Mouse (Mus musculus): ENCODE results near the gene Nfatc4. TPM values are rescaled to one million over a fixed set of nuclear protein-coding genes. Genes with fewer than 3 reads are reported as not detected.
A peak's percentile ranks its signal among the peaks of the same experiment; 100 is the strongest.

Nfatc4 gene
- total and polyA plus RNA-seq, 2 experiments from 2014 or later: 6.8 to 21.9 TPM

DNA sequence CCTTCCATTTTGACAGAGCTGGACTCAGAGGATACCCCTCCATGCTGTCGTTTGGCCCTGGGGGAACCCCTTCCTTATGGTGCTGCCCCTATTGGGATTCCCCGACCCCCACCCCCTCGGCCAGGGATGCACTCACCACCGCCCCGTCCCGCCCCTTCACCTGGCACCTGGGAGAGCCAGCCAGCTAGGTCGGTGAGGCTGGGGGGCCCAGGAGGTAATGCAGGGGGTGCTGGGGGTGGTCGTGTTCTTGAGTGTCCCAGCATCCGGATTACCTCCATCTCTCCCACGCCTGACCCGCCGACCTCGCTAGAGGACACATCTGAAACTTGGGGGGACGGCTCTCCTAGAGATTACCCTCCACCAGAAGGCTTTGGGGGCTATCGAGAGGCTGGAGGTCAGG is 3.2 kb downstream of the Nfatc4 start:
- ATAC-seq (no peak), DNase-seq (ENCODE audit: low spot score) (no peak)
- peak overlapping the region; percentile 93 for H3K4me2 ChIP-seq (ENCODE audit: low read depth, low read length)

DNA sequence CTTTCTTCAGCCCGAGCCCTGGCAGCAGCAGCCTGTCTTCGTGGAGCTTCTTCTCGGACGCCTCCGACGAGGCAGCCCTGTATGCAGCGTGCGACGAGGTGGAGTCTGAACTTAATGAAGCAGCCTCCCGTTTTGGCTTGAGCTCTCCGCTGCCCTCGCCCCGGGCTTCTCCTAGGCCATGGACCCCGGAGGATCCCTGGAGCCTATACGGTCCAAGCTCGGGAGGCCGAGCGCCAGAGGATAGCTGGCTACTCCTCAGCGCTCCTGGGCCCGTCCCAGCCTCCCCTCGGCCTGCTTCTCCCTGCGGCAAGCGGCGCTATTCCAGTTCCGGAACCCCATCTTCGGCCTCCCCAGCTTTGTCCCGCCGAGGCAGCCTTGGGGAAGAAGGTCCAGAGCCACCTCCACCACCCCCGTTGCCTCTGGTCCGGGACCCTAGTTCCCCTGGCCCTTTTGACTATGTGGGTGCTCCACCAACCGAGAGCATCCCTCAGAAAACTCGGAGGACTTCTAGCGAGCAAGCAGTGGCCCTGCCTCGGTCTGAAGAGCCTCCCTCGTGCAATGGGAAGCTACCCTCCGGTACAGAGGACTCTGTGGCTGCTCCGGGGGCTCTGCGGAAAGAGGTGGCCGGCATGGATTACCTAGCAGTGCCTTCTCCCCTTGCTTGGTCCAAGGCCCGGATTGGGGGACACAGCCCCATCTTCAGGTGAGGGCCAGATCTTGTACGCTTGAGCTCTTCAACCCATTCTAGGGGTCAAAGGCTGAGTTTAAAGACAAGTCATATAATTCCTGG is 3.8 kb downstream of the Nfatc4 start:
- H3K27ac ChIP-seq: 0 out of 2 replicates have a peak overlapping the region, but pooled peaks have one; percentile 32
- H3K9ac ChIP-seq (replicated peaks; ENCODE audit: low read length): no peak overlapping the region; the same call in 1 of the 2 replicates
- H3K36me3 ChIP-seq (ENCODE audit: insufficient read depth, low read length): no peaks in the 10 kb centered on the region
- no peaks in the 10 kb centered on the region for H3K27me3 ChIP-seq (ENCODE audit: insufficient read depth, low read length)
- no peak for ATAC-seq
- peaks cover 11% of the 10 kb centered on the region for H3K4me1 ChIP-seq (ENCODE audit: insufficient read depth, low read length)
- WGBS: 17% methylated on average over 41 of the region's 41 CpGs
- peak overlapping the region; percentile 93 for H3K4me2 ChIP-seq (ENCODE audit: low read depth, low read length)
- TF ChIP-seq CTCF (IDR thresholded peaks at IDR 0.05; ENCODE audit: low read depth): no peak
- H3K4me3 ChIP-seq (ENCODE audit: low read length): peak overlapping the region; percentile 57
- H3K9me3 ChIP-seq (ENCODE audit: low read length): no peaks in the 10 kb centered on the region
- DNase-seq (ENCODE audit: low spot score): peak; percentile 14

More for the DNA sequence above, 3.2 kb downstream of the Nfatc4 start:
- Histone ChIP-seq H3K9ac (replicated peaks; ENCODE audit: low read length) (no peak overlapping the region; the same call in none of the 2 replicates), H3K4me3 (ENCODE audit: low read length) (peak overlapping the region; percentile 57), H3K27ac (peak overlapping the region; percentile 65; the same call in 1 of the 2 replicates), H3K9me3 (ENCODE audit: low read length) (no peaks in the 10 kb centered on the region), H3K36me3 (ENCODE audit: insufficient read depth, low read length) (no peaks in the 10 kb centered on the region), H3K4me1 (ENCODE audit: insufficient read depth, low read length) (peaks cover 11% of the 10 kb centered on the region), H3K27me3 (ENCODE audit: insufficient read depth, low read length) (no peaks in the 10 kb centered on the region)
- WGBS: 2% methylated on average over 15 of the region's 15 CpGs
- no peak for TF ChIP-seq CTCF (IDR thresholded peaks at IDR 0.05; ENCODE audit: low read depth)

DNA sequence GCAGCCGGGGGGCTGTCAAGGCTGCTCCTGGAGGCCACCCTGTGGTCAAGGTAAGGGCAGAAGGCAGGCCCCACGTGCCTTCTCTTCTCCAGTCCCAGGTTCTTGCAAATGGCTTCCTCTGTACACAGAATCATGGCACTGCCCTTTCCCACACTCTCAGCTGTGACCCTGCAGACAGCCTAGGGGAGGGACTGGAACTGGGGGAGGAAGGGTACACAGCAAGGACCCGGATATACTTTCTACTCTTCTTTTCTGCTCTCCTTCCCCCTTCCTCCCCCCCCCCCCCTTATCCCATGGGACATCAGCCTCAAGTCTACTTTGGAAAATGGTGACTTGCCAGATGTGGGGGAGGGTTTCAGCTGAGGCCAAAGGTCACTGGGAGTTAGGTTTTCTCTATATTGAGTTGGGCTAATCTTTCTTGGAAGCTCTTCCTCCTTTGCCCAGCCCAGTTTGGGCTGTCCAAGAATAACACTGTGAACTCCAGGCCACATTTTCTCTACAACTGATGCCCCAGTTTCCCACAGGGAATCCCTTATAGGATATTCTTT is 5.8 kb downstream of the Nfatc4 start:
- Histone ChIP-seq H3K4me3 (ENCODE audit: low read length) (no peak overlapping the region), H3K9ac (replicated peaks; ENCODE audit: low read length) (no peak overlapping the region), H3K4me1 (ENCODE audit: insufficient read depth, low read length) (peaks cover 11% of the 10 kb centered on the region), H3K27me3 (ENCODE audit: insufficient read depth, low read length) (no peaks in the 10 kb centered on the region), H3K36me3 (ENCODE audit: insufficient read depth, low read length) (no peaks in the 10 kb centered on the region), H3K27ac (no peak overlapping the region), H3K4me2 (ENCODE audit: low read depth, low read length) (no peak overlapping the region), H3K9me3 (ENCODE audit: low read length) (no peaks in the 10 kb centered on the region)
- no peak for TF ChIP-seq CTCF (IDR thresholded peaks at IDR 0.05; ENCODE audit: low read depth)
- DNase-seq (ENCODE audit: low spot score) (no peak), ATAC-seq (no peak)
- 51% methylated on average over 3 of the region's 3 CpGs for WGBS

DNA sequence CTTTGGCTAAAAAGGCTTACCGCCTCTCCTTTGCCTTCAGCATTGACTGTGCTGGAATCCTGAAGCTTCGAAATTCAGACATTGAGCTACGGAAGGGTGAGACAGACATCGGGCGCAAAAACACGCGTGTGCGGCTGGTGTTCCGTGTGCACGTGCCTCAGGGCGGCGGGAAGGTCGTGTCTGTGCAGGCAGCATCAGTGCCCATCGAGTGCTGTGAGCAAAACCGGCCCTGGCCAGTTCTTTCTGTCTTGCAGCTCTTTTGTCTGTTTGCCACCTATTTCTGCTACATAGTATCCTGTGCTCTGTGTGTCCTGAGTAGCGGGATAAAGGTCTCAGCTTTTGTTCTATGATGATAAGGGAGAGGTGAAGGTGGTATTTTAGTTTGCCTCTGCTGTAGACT is 6.9 kb downstream of the Nfatc4 start:
- ATAC-seq: no peak
- Histone ChIP-seq H3K36me3 (ENCODE audit: insufficient read depth, low read length) (no peaks in the 10 kb centered on the region), H3K27ac (no peak overlapping the region), H3K27me3 (ENCODE audit: insufficient read depth, low read length) (no peaks in the 10 kb centered on the region), H3K4me1 (ENCODE audit: insufficient read depth, low read length) (peaks cover 9% of the 10 kb centered on the region), H3K9me3 (ENCODE audit: low read length) (no peaks in the 10 kb centered on the region), H3K4me2 (ENCODE audit: low read depth, low read length) (no peak overlapping the region), H3K9ac (replicated peaks; ENCODE audit: low read length) (no peak overlapping the region), H3K4me3 (ENCODE audit: low read length) (no peak overlapping the region)
- WGBS: 95% methylated on average over 16 of the region's 16 CpGs
- no peak for DNase-seq (ENCODE audit: low spot score)
- TF ChIP-seq CTCF (IDR thresholded peaks at IDR 0.05; ENCODE audit: low read depth): no peak

DNA sequence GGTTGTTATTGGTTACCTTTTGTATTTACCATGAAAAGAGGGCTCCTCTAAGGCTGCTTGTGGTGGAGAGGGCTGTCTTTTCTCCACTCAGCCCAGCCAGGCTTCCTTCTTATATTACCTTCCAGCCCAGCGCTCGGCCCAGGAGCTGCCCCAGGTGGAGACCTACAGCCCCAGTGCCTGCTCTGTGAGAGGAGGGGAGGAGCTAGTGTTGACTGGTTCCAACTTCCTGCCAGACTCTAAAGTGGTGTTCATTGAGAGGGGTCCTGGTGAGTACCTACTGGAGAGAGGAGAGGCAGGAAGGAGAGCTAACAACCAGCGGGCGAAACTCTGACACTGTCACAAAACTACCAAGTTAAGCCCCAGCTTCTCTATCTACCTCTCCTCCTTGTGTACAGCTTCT is 7.4 kb downstream of the Nfatc4 start:
- no peak overlapping the region for H3K9ac ChIP-seq (replicated peaks; ENCODE audit: low read length)

DNA sequence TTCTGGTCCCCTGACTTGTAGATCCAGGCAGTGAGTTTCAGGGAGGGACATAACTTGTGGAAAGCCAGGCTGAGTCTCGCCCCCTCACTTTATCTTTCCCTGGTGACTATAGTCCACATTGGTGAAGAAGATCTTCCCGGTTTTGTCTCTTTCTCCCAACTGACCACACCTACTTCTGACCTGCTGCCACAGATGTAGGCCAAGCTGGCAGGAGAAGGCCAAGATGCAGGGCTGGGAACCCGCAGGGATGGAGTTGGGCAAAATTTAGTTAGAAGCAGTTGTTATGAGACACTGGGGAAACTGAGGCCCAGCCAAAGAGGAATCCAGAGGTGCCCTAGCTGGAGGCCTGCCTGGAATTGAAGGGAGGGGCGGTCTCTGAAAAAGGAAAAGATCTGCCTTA is 10.2 kb downstream of the Nfatc4 start:
- no peak overlapping the region for H3K9ac ChIP-seq (replicated peaks; ENCODE audit: low read length)
- WGBS: 86% methylated on average over 4 of the region's 4 CpGs
- no peaks in the 10 kb centered on the region for H3K27me3 ChIP-seq (ENCODE audit: insufficient read depth, low read length)
- H3K27ac ChIP-seq: no peak overlapping the region
- TF ChIP-seq CTCF (IDR thresholded peaks at IDR 0.05; ENCODE audit: low read depth): no peak
- no peaks in the 10 kb centered on the region for H3K36me3 ChIP-seq (ENCODE audit: insufficient read depth, low read length)
- no peak overlapping the region for H3K4me3 ChIP-seq (ENCODE audit: low read length)
- H3K4me2 ChIP-seq (ENCODE audit: low read depth, low read length): no peak overlapping the region
- ATAC-seq (no peak), DNase-seq (ENCODE audit: low spot score) (no peak)
- no peaks in the 10 kb centered on the region for H3K9me3 ChIP-seq (ENCODE audit: low read length)
- H3K4me1 ChIP-seq (ENCODE audit: insufficient read depth, low read length): no peaks in the 10 kb centered on the region

More for the DNA sequence above, 7.4 kb downstream of the Nfatc4 start:
- Histone ChIP-seq H3K27ac (no peak overlapping the region), H3K9me3 (ENCODE audit: low read length) (no peaks in the 10 kb centered on the region), H3K4me3 (ENCODE audit: low read length) (no peak overlapping the region), H3K4me1 (ENCODE audit: insufficient read depth, low read length) (peaks cover 4% of the 10 kb centered on the region), H3K27me3 (ENCODE audit: insufficient read depth, low read length) (no peaks in the 10 kb centered on the region), H3K36me3 (ENCODE audit: insufficient read depth, low read length) (no peaks in the 10 kb centered on the region), H3K4me2 (ENCODE audit: low read depth, low read length) (no peak overlapping the region)
- DNase-seq (ENCODE audit: low spot score) (no peak), ATAC-seq (no peak)
- WGBS: 91% methylated on average over 4 of the region's 4 CpGs
- TF ChIP-seq CTCF (IDR thresholded peaks at IDR 0.05; ENCODE audit: low read depth): no peak

Measured in hindbrain, postnatal 0 days (tissue).